Mouse (Mus musculus): ENCODE measurements around the gene Rbm38.

Rbm38 gene

GRCm38 (mm10) chr2:173020430-173020829 lies at the start of gene Rbm38:
Gene Rbm38, plus strand, starts transcription at chr2:173020498.
- DNase-seq (ENCODE audit: low spot score), result no peak

- DNase-seq (ENCODE audit: low spot score), result no peak
Measured at GRCm38 (mm10) chr2:172971865-172972264, 48.4 kb upstream of the Rbm38 start.

GRCm38 (mm10) chr2:172973806-172974565 lies 46.3 kb upstream of the Rbm38 start:
- DNase-seq (ENCODE audit: low spot score), result no peak

DNA sequence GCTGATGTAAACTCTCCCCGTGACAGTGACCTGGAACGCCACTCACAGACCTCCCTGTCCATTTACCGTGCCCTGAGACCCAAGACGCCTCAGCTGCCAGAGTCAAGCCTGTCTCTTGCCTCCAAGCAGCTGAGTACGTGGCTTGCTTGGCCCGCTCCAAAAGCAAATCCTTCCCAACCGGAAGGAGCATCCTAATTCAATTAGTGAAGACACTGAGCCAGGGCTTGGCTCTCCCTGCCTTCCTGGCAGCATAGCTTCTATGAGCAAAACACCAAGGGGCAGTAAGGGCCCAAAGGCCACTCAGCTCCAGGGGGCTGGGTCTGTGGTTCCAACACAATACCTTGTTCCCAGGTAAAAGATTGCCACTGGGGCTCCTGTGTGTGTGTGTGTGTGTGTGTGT lies 45.6 kb upstream of the Rbm38 start:
- DNase-seq (ENCODE audit: low spot score), result no peak

- DNase-seq (ENCODE audit: low spot score), result no peak
Measured at GRCm38 (mm10) chr2:172975159-172975558, 45.1 kb upstream of the Rbm38 start.

- DNase-seq (ENCODE audit: low spot score), result no peak
Measured at GRCm38 (mm10) chr2:172976661-172977238, 43.5 kb upstream of the Rbm38 start.

- DNase-seq (ENCODE audit: low spot score), result no peak
Measured at GRCm38 (mm10) chr2:172977409-172978130, 42.7 kb upstream of the Rbm38 start, which contains the start of gene Spo11. Gene Spo11, plus strand, starts transcription at chr2:172977700.

DNA sequence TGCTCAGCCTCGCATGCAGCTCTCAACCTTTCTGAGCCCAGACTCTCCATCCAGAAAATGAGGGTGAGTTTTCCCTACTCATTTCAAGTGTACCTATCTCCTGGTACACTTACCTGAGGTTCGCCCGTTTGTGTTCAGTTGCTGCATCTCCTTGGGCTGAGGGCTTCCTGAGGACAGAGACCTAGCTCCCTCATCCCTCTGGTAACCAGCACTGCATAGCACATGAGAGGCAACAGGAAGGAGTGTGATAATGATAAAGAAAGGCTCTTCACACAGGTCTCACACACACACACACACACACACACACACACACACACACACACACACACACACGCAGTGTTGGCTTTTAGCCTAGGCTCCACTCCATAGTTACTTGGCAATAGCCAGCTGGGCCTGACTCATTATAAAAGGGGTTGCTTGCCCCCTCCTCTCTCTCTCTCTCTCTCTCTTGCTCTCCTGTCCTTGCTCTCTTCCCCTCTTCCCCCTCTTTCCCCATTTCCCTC lies 42.1 kb upstream of the Rbm38 start:
- no peak for DNase-seq (ENCODE audit: low spot score)

GRCm38 (mm10) chr2:172979666-172980345 lies 40.5 kb upstream of the Rbm38 start:
- DNase-seq (ENCODE audit: low spot score), result no peak

- no peak for DNase-seq (ENCODE audit: low spot score)
Measured at GRCm38 (mm10) chr2:172982776-172983561, 37.3 kb upstream of the Rbm38 start.

GRCm38 (mm10) chr2:172990161-172990560 lies 30.1 kb upstream of the Rbm38 start:
- DNase-seq (ENCODE audit: low spot score), result no peak

DNA sequence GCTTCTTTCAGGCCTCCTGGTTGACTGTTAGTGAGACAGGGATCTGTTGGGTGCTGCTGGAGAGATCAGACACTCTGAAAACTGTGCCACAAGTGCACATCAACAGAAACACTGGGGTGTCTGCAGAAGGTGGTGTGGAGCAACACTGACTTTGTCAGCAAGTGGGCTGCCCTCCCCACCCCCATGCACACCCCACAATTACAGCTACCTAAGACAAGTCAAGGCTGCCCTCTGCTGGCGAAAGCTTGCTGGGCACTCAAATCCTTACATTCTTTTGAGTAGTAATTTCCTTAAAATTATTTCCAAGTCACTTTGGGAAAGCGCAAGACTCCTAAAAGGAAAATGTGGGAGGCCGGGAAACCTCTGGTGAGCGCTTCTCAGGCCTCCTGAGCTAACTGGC lies 24.1 kb upstream of the Rbm38 start:
- peak; percentile 63 for DNase-seq (ENCODE audit: low spot score)

GRCm38 (mm10) chr2:172997748-172998147 lies 22.6 kb upstream of the Rbm38 start:
- DNase-seq (ENCODE audit: low spot score), result no peak

- DNase-seq (ENCODE audit: low spot score), result no peak
Measured at GRCm38 (mm10) chr2:172998478-172998877, 21.8 kb upstream of the Rbm38 start.

DNA sequence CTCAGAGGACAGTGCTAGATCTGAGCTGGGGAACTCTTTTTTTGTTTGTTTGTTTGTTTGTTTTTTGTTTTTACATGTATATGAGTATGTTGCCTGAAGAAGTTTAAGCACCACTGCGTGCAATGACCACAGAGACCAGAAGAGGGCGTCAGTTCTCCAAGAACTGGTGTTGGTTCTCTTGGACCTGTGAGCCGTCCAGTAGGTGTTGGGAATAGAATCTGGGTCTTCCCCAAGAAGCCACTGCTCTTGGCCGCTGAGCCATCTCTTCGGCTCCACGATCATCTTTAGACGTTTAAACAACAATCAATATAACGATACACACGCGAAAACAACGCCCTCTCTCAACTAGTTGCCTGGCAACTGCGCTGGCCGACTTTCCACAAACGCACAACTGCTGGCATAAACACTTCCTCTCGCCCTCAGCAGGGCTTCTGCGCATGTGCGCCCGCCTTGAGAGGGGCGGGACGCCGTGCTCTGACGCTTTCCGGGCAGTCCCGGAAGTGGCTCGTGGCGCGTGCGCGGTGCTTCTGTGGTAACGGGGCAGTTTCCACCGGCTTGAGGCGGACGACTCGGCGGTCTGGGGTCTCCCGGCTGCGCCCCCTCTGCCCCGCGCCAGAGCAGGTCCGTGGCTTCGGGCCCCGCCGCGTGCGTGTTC lies 20.5 kb upstream of the Rbm38 start, which contains the start of gene Rae1:
Rae1 (plus strand) TSS at position 488 of the 655 bp plus-strand sequence.
- DNase-seq (ENCODE audit: low spot score), result peak; percentile 99

- DNase-seq (ENCODE audit: low spot score), result peak; percentile 35
Measured at GRCm38 (mm10) chr2:173000285-173000652, 20.0 kb upstream of the Rbm38 start.

- no peak for DNase-seq (ENCODE audit: low spot score)
Measured at GRCm38 (mm10) chr2:173000921-173001320, 19.4 kb upstream of the Rbm38 start.

DNA sequence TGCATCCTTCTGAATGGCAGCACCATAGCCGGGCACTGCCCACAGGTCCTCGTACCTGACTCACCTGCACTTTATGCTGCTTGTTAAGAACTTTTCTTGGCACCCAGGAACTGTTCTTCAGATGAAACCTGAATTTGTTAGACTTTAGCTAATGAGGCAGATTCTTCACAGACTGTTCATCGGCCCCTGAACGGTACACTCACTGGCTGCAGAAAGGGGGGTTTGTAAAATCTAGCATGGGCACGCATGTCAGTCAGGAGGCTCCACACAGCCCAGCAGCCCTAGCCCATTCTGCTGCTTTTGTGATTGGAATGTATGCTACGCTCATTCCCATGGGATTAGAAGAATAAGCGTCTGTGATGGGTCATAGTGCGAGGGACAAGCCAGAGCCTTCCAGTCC lies 16.6 kb upstream of the Rbm38 start:
- no peak for DNase-seq (ENCODE audit: low spot score)

DNA sequence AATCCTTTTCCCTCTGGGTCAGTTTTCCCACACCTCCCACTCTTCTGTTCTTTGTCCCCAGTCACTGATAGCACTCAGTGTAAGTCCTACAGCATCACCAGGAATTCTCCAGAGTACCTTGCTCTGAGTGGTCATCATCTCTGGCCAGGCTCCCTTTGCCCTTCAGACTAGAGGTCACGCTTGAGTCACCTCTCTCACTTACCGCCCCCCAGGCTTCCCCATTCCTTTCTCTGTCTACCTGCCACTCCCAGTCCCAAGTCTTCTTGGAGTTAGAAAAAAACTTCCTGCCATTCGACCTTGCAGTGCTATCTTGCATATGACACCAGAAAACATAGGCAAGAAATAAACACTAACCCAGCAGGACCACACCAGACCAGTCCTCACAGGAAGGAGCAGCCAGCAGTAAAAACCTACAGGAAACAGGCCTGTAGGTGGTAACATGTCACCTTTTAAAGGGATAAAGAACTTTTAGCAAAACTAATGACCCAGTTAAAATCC lies 10.0 kb upstream of the Rbm38 start:
- no peak for DNase-seq (ENCODE audit: low spot score)

GRCm38 (mm10) chr2:173011440-173011839 lies 8.9 kb upstream of the Rbm38 start:
- DNase-seq (ENCODE audit: low spot score), result no peak
